Mouse (Mus musculus) thymus, adult 2 months (tissue): ENCODE measurements around the gene Efna1.

Experiments used
- CTCF ChIP-seq: fragments of 200-500 bp; IDR thresholded peaks from 2 replicates; pipeline ENCODE4 v1.5.1; 2012; ENCODE audit warnings: mild to moderate bottlenecking, control low read depth, low read length, moderate library complexity, borderline replicate concordance; ENCODE audit not compliant: control insufficient read depth, poor library complexity, insufficient read depth; ENCODE audit errors: extremely low read depth
- POLR2A ChIP-seq: fragments of 200-500 bp; IDR thresholded peaks from 2 replicates; pipeline ENCODE4 v1.6.1; 2012; ENCODE audit warnings: mild to moderate bottlenecking, low read length, control low read depth, moderate library complexity; ENCODE audit not compliant: control insufficient read depth, poor library complexity, insufficient read depth; ENCODE audit errors: extremely low read depth

DNA sequence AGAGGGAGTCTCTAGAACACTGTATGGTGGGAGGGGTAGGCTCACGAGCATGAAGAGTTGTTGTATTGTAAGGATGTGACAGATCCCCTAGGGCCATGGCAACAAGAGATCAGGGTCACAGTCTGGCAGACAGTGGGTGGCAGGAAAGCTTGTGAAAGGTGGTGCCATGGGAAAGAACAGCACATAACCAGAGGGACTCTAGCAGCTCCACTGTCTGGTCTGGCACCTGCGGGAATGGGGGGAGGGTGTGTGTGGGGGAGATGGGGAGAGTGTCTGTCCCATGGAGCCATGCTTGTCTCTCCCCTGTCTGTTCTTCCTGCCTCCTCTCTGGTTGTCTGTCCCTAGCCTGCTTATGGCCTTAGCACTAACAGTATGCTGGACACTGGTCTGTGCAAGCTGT is 4.6 kb upstream of the Efna1 start:
- TF ChIP-seq CTCF (no peak), POLR2A (no peak)
